Mouse (Mus musculus): ENCODE data around the gene 4930452B06Rik. TPM values are rescaled to one million over a fixed set of nuclear protein-coding genes. Genes with fewer than 3 reads are reported as not detected.

Gene 4930452B06Rik
- polyA plus RNA-seq (2015; fragmentation: Nextera tagmentation; extraction: Ambion mirVana), result 6.7 and 7.1 TPM in 2 replicates

DNA sequence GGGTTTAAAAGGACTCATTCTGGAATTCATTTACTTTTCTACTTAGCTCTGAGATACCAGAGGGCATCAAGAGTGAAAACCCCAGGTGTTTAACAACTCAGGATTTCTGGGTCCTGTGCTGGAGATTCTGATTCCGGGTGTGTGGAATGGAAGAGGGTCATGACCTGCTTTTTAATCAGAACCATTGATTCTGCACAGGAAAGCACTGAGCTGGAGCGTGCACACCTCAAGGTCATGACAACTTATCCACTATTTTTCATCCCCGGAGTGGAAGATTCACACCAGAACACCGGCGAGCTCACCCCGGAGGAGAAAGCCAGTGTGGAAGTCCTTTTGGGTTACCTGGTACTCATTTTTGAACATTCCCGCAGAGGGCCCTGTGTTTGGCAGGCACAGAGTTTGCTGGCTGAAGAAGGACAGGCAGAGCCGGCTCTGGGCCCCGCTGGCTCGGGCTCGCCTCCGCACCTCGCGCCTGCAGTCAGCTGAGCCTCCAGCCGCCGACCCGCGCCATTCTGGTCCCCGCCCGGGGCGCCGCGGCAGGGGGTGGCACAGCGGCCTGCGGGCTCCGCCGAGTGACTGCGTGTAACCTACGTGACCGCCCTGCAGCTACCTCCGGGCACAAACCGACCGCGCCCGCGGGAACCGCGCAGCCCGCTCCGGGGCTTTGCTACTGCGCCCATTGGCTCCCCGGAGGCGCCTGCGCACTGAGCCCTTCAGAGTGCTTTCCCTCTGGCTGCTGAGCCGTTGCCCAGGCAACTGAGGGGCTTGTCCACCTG, at the start of gene 4930452B06Rik:
4930452B06Rik (minus strand) TSS at position 605 of the 776 bp plus-strand sequence.
- no peaks in the 10 kb centered on the region for H3K27me3 ChIP-seq (replicated peaks; ENCODE audit: control insufficient read depth, insufficient read depth, low read length)
- peak within 1 kb of the TSS; percentile 89 for H3K9ac ChIP-seq (replicated peaks; ENCODE audit: low read depth, low read length)
- H3K4me2 ChIP-seq (ENCODE audit: low read length), result peak within 1 kb of the TSS; percentile 83
- no peak within 1 kb of the TSS for H3K27ac ChIP-seq (ENCODE audit: low read length)
- 1% methylated on average over 45 of the region's 45 CpGs for WGBS
- H3K36me3 ChIP-seq (ENCODE audit: control insufficient read depth, insufficient read depth), result no peaks in the 10 kb centered on the region
- ATAC-seq, result peak; percentile 100
- H3K4me1 ChIP-seq (replicated peaks; ENCODE audit: control insufficient read depth, insufficient read depth, low read length), result peaks cover 8% of the 10 kb centered on the region
- no peaks in the 10 kb centered on the region for H3K9me3 ChIP-seq (ENCODE audit: control insufficient read depth, low read length)
- peak within 1 kb of the TSS; percentile 90 for H3K4me3 ChIP-seq (replicated peaks; ENCODE audit: low read length)

DNA sequence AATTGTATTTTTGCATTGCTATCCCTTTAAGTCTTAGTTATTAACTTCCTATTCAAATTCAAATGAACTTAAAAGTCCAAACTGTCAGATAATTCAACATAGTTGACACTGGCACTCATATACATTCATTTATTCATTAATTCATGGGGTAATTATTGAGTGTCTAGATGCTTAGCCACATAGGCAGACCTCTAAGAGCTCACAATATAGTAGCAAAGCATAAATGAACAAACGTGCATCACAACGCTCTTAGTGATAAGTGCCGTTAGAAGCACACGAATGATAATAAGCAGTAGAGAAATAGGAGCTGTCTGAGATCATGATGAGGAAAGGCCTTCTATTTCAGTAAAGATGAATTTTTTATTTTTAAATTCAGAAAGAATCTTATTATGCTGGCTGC, 46.6 kb upstream of the 4930452B06Rik start:
- H3K27ac ChIP-seq (ENCODE audit: low read length), result no peak overlapping the region
- no peaks in the 10 kb centered on the region for H3K36me3 ChIP-seq (ENCODE audit: control insufficient read depth, insufficient read depth)
- H3K4me3 ChIP-seq (replicated peaks; ENCODE audit: low read length), result no peak overlapping the region
- no peaks in the 10 kb centered on the region for H3K9me3 ChIP-seq (ENCODE audit: control insufficient read depth, low read length)
- ATAC-seq, result peak; percentile 33
- 53% methylated on average over 4 of the region's 4 CpGs for WGBS
- H3K4me2 ChIP-seq (ENCODE audit: low read length), result no peak overlapping the region
- H3K27me3 ChIP-seq (replicated peaks; ENCODE audit: control insufficient read depth, insufficient read depth, low read length), result no peaks in the 10 kb centered on the region
- no peak overlapping the region for H3K9ac ChIP-seq (replicated peaks; ENCODE audit: low read depth, low read length)
- H3K4me1 ChIP-seq (replicated peaks; ENCODE audit: control insufficient read depth, insufficient read depth, low read length), result no peaks in the 10 kb centered on the region

DNA sequence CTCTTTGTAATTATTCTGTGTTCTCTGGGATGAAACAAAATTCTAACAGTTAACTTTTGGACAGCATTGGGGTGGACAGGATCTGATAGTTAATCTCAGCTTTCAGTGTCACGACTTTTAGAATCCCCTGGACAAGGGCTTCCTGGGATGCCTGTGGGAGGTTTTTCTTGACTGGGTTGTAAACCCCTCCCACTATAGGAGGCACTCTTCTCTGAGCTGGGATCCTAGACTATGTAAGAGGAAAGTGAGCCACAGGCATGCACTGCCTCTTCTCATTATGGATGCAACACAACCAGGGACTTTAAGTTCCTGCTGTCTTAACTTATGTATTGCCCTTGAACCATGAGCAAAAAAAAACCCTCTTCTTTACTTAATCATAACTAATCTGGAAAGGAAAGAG, 23.4 kb upstream of the 4930452B06Rik start:
- whole genome bisulfite sequencing, result 6% methylated on average over 1 of the region's 1 CpGs
- Histone ChIP-seq H3K9me3 (ENCODE audit: control insufficient read depth, low read length) (no peaks in the 10 kb centered on the region), H3K4me2 (ENCODE audit: low read length) (no peak overlapping the region), H3K36me3 (ENCODE audit: control insufficient read depth, insufficient read depth) (no peaks in the 10 kb centered on the region), H3K4me1 (replicated peaks; ENCODE audit: control insufficient read depth, insufficient read depth, low read length) (no peaks in the 10 kb centered on the region), H3K27me3 (replicated peaks; ENCODE audit: control insufficient read depth, insufficient read depth, low read length) (no peaks in the 10 kb centered on the region), H3K27ac (ENCODE audit: low read length) (no peak overlapping the region), H3K9ac (replicated peaks; ENCODE audit: low read depth, low read length) (no peak overlapping the region), H3K4me3 (replicated peaks; ENCODE audit: low read length) (no peak overlapping the region)
- ATAC-seq, result no peak

DNA sequence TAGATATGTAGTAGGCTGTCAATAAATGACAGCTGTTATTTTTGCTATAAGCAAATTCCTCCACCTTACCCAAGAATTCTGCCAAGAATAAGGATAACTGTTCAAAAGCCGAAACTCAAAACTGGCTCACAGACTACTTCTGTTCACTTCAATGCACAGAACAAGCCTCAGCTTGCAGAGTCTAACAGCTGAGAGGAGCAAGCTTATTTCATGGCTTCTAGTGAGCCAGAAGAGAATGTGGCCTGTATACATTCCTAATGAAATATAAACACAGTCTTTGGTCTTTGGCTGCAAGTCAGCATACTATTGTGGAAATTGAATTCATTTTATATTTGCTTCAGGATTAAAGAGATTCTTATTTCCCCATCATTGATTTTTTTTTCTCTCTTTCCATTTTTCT, 22.4 kb upstream of the 4930452B06Rik start:
- Histone ChIP-seq H3K9ac (replicated peaks; ENCODE audit: low read depth, low read length) (no peak overlapping the region), H3K4me3 (replicated peaks; ENCODE audit: low read length) (no peak overlapping the region), H3K27me3 (replicated peaks; ENCODE audit: control insufficient read depth, insufficient read depth, low read length) (no peaks in the 10 kb centered on the region), H3K4me2 (ENCODE audit: low read length) (no peak overlapping the region), H3K36me3 (ENCODE audit: control insufficient read depth, insufficient read depth) (no peaks in the 10 kb centered on the region), H3K27ac (ENCODE audit: low read length) (no peak overlapping the region), H3K9me3 (ENCODE audit: control insufficient read depth, low read length) (no peaks in the 10 kb centered on the region), H3K4me1 (replicated peaks; ENCODE audit: control insufficient read depth, insufficient read depth, low read length) (no peaks in the 10 kb centered on the region)
- 59% methylated on average over 1 of the region's 1 CpGs for WGBS
- ATAC-seq, result no peak

DNA sequence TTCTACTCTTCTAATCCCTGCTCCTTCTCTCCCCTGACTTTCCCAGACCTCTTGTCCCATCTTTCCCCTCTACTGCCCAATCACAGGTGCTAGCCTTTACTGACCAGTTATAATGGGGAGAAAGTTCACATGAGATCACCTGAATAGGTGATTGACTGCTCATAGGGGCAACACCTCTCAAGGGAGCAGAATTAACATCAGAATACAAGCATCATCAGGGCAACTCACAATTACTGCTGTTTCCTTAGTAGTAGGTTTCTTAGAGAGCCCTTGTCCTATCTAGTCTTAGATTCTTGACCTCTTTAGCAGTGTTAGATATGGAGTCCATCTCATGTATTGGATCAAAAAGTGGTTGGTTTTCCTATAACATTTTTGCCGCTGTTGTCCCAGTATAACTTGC, 20.1 kb upstream of the 4930452B06Rik start:
- Histone ChIP-seq H3K36me3 (ENCODE audit: control insufficient read depth, insufficient read depth) (no peaks in the 10 kb centered on the region), H3K4me1 (replicated peaks; ENCODE audit: control insufficient read depth, insufficient read depth, low read length) (no peaks in the 10 kb centered on the region), H3K4me3 (replicated peaks; ENCODE audit: low read length) (no peak overlapping the region), H3K4me2 (ENCODE audit: low read length) (no peak overlapping the region), H3K27me3 (replicated peaks; ENCODE audit: control insufficient read depth, insufficient read depth, low read length) (no peaks in the 10 kb centered on the region), H3K9ac (replicated peaks; ENCODE audit: low read depth, low read length) (no peak overlapping the region), H3K9me3 (ENCODE audit: control insufficient read depth, low read length) (no peaks in the 10 kb centered on the region), H3K27ac (ENCODE audit: low read length) (no peak overlapping the region)
- WGBS, result 97% methylated on average over 1 of the region's 1 CpGs
- no peak for ATAC-seq

DNA sequence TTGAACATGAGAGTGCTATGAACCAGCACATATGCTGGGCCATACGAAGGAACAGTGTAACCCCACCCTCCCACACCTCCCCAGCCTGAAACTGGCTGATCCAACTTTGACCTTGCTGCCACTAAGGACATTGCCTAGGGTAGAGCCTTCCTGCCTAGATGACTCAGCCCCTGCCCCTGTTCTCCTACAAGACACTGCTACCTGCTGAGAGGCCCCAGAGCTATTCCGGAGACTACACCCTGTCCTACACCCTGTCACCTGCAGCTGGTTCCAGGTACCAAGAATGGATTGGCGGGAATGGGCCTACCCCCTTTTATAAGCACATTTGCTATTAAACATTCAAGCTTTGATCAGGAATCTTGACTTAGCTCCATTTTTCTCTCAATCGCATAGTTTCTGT, 13.9 kb upstream of the 4930452B06Rik start:
- no peaks in the 10 kb centered on the region for H3K4me1 ChIP-seq (replicated peaks; ENCODE audit: control insufficient read depth, insufficient read depth, low read length)
- no peaks in the 10 kb centered on the region for H3K36me3 ChIP-seq (ENCODE audit: control insufficient read depth, insufficient read depth)
- H3K4me2 ChIP-seq (ENCODE audit: low read length), result no peak overlapping the region
- 97% methylated on average over 4 of the region's 4 CpGs for WGBS
- no peak for ATAC-seq
- H3K9me3 ChIP-seq (ENCODE audit: control insufficient read depth, low read length), result no peaks in the 10 kb centered on the region
- no peak overlapping the region for H3K9ac ChIP-seq (replicated peaks; ENCODE audit: low read depth, low read length)
- H3K27me3 ChIP-seq (replicated peaks; ENCODE audit: control insufficient read depth, insufficient read depth, low read length), result no peaks in the 10 kb centered on the region
- H3K4me3 ChIP-seq (replicated peaks; ENCODE audit: low read length), result no peak overlapping the region
- H3K27ac ChIP-seq (ENCODE audit: low read length), result no peak overlapping the region

DNA sequence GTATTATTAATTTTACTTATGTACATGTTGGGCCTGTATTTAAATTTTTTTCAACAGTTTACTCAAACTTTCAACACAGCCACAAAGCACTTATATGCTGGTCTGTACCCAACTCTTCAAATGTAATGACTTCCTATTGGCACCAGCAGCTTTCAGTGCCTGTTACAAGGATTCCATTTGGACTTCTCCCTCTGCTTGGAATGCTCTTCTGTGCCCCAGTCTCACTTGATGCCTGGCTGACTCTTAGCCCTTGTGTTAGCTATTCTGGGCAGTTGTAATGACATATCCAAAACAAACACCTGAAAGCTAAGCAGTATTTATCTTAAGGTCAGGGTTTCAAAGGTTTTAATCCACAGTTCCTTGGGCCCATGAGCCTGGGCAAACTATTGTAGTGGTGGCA, 5.7 kb downstream of the 4930452B06Rik start:
- Histone ChIP-seq H3K36me3 (ENCODE audit: control insufficient read depth, insufficient read depth) (no peaks in the 10 kb centered on the region), H3K4me1 (replicated peaks; ENCODE audit: control insufficient read depth, insufficient read depth, low read length) (peaks cover under 1% of the 10 kb centered on the region), H3K9me3 (ENCODE audit: control insufficient read depth, low read length) (no peaks in the 10 kb centered on the region), H3K27ac (ENCODE audit: low read length) (no peak overlapping the region), H3K4me3 (replicated peaks; ENCODE audit: low read length) (no peak overlapping the region), H3K4me2 (ENCODE audit: low read length) (no peak overlapping the region), H3K9ac (replicated peaks; ENCODE audit: low read depth, low read length) (no peak overlapping the region), H3K27me3 (replicated peaks; ENCODE audit: control insufficient read depth, insufficient read depth, low read length) (no peaks in the 10 kb centered on the region)
- no peak for ATAC-seq

DNA sequence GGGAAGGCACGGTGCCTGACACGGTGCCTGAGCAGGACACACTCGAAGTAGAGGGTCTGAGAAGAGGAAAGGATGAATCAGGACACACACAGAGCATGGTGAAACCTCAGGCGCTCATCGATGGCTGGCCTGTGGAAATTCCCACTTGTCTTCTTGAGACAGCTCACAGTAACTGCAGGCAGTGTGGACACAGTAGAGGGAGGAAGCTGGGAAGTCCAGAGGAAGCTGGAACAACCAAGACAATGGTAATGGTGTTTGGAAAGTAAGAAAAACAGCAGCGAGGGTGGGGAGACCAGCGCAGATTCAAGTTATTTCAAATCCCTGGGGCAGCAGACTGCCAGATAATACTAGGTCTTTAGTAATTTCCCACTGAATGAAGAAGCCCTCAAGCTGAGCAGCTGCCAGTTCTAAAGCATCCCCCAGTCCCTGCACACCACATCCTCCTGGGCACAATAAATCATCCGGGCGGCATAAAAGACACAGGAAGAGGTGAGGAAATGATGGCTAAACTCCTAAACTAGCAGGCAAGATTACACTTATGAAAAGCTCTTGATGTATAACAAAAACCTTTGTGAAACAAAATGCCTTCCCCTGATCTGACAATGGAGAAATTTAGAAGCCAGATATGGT, 24.3 kb downstream of the 4930452B06Rik start:
- Histone ChIP-seq H3K9ac (replicated peaks; ENCODE audit: low read depth, low read length) (no peak overlapping the region), H3K27me3 (replicated peaks; ENCODE audit: control insufficient read depth, insufficient read depth, low read length) (no peaks in the 10 kb centered on the region), H3K27ac (ENCODE audit: low read length) (no peak overlapping the region), H3K4me2 (ENCODE audit: low read length) (no peak overlapping the region), H3K9me3 (ENCODE audit: control insufficient read depth, low read length) (no peaks in the 10 kb centered on the region), H3K4me1 (replicated peaks; ENCODE audit: control insufficient read depth, insufficient read depth, low read length) (no peaks in the 10 kb centered on the region), H3K4me3 (replicated peaks; ENCODE audit: low read length) (no peak overlapping the region), H3K36me3 (ENCODE audit: control insufficient read depth, insufficient read depth) (no peaks in the 10 kb centered on the region)
- 79% methylated on average over 9 of the region's 9 CpGs for WGBS
- no peak for ATAC-seq

DNA sequence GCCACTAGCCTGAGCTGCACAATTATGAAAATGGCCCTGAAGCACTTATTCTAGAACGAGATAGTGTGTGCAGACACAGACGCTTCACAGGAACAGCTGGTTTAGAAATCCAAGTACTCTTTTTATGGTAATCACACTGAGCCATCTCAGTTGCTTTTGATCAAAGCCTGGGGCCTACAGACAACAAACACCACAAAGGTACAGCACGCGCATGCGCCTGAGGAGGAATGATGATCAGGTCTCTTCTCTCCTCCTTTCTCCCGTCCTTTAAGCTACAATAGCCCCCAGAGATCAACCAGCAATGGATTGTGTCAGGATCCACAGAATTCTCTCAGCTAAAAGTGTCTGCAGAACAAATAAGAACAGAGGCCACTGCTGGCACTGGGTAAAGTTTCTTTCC, 33.8 kb downstream of the 4930452B06Rik start:
- Histone ChIP-seq H3K9ac (replicated peaks; ENCODE audit: low read depth, low read length) (no peak overlapping the region), H3K4me3 (replicated peaks; ENCODE audit: low read length) (no peak overlapping the region), H3K4me2 (ENCODE audit: low read length) (no peak overlapping the region), H3K9me3 (ENCODE audit: control insufficient read depth, low read length) (no peaks in the 10 kb centered on the region), H3K27ac (ENCODE audit: low read length) (no peak overlapping the region), H3K4me1 (replicated peaks; ENCODE audit: control insufficient read depth, insufficient read depth, low read length) (no peaks in the 10 kb centered on the region), H3K27me3 (replicated peaks; ENCODE audit: control insufficient read depth, insufficient read depth, low read length) (no peaks in the 10 kb centered on the region), H3K36me3 (ENCODE audit: control insufficient read depth, insufficient read depth) (no peaks in the 10 kb centered on the region)
- WGBS, result 86% methylated on average over 6 of the region's 6 CpGs
- no peak for ATAC-seq
